Mouse (Mus musculus): ENCODE measurements at regions not wholly inside any gene's neighbourhood (a gene's known extent, or its start where the extent isn't known, plus 50 kb on each side); places are given as distances from the start of the nearest gene placed in this dataset.

DNA sequence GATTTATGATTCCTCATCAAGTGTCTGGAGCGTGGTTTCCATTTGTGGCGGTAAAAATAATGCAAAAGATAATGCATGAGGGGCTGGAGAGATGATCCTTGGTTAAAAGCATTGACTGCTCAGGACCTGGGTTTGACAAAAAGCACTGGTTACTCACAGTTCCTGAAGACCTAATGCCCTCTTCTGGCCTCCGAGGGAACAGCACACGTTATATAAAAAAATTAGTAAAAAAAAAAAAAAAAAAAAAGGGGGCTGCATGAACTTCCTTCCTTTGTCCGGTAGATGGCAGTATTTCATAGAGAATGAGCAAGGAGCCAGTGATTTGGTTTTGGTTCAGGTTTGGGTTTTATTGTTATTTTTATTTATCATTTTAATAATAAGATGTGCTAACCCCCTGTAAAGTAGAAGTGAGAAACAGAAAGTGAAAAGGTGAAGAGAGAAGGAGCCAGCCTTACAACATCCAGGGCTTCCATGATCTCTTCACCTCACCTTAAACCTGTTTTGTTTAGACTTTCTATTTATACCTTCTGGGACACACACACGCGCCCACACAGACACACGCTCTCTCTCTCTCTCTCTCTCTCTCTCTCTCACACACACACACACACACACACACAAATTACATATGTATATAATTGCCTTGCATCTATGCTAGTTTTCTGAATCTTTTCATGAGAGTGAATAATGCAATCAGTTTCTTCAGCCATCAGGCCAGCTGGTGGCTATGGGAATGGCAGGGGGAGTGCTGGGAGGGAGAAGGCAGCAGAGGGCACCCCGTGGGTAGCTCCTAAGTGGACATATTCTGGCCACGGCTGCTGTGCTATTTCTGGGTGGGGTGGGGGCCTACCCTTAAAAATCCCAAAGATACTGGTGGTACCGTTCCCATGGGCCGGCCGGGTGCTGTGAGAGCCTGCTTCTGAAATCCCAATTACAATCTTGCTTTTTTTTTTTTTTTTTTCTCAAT, 230.0 kb downstream of the Poteg start:
- DNase-seq (ENCODE audit: low spot score), result peak; percentile 4

- DNase-seq (ENCODE audit: low spot score), result no peak
Measured at GRCm38 (mm10) chr8:27679164-27679563, 231.7 kb downstream of the Poteg start.

DNA sequence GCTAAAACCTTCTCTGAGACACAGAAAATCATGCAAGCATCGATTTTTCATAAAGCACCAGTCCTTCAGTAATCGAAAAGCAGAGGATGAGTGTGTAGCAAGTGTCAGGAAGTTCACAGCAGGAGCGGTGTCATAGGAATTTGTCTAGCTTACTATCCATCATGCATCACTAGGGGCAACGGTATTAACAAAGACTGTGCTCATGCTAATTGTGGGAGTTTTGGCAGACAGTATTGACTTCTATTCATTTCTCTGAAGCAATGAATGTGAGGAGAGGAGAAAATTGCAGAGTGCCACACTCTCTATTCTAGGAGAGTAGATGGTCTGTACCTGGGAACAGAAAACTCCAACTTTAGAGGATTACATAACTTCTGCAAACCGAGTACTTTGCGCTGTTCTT, 274.5 kb downstream of the Poteg start:
- no peak for DNase-seq (ENCODE audit: low spot score)

- DNase-seq (ENCODE audit: low spot score), result no peak
Measured at GRCm38 (mm10) chr8:27770296-27770695, 322.8 kb downstream of the Poteg start.

GRCm38 (mm10) chr8:27770803-27771202, 323.3 kb downstream of the Poteg start:
- no peak for DNase-seq (ENCODE audit: low spot score)

- no peak for DNase-seq (ENCODE audit: low spot score)
Measured at GRCm38 (mm10) chr8:27771250-27771649, 323.8 kb downstream of the Poteg start.

DNA sequence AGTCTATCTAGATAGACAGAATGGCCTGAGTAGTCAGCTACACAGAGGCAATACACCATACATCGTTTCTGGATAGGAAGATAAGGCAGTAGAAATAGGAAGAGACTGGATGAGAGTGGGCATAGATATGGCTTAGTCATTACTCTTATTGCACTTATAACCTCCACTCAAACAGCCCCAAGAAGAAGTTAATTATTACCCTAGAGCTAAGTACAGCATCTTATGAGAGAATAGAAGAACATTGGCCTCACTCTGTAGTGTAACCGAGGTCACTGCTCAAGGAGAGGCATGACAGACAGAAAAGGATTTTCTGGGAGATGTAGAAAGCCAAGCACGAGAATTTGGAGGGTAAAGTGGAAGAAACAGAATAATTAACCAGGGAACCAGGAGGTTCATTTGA, 331.5 kb downstream of the Poteg start:
- no peak for DNase-seq (ENCODE audit: low spot score)
